Mouse (Mus musculus) midbrain, embryonic 15.5 days (tissue): ENCODE data around the gene Trmt13. TPM values are rescaled to one million over a fixed set of nuclear protein-coding genes. Genes with fewer than 3 reads are reported as not detected.
"Not testable (repeated sequence)": the region's sequence is repeated elsewhere in the genome, so short reads cannot be mapped to it uniquely, and the experiment has no call there.

Experiments
- ATAC-seq: fragments of 200-750 bp; cut with Nextera tagmentation; replicated peaks from 2 replicates; pipeline ENCODE4 v1.8.0; 2017; ENCODE audit warnings: moderate TSS enrichment
- H3K27ac ChIP-seq: fragments of 300-500 bp; sonication (generic); 2 replicates; pipeline ENCODE4 v1.5.1; 2015; ENCODE audit warnings: mild to moderate bottlenecking, inconsistent platforms
- H3K27me3 ChIP-seq: fragments of 300-500 bp; sonication (generic); replicated peaks from 2 replicates; pipeline ENCODE4 v1.6.1; 2015; ENCODE audit warnings: inconsistent platforms
- H3K36me3 ChIP-seq: fragments of 300-500 bp; sonication (generic); replicated peaks from 2 replicates; pipeline ENCODE4 v1.6.1; 2015; ENCODE audit warnings: inconsistent platforms
- H3K4me1 ChIP-seq: fragments of 300-500 bp; sonication (generic); 2 replicates; pipeline ENCODE4 v1.6.1; 2015; ENCODE audit warnings: inconsistent platforms
- H3K4me2 ChIP-seq: fragments of 300-500 bp; sonication (generic); 2 replicates; pipeline ENCODE4 v1.6.1; 2015; ENCODE audit warnings: inconsistent platforms, mild to moderate bottlenecking, moderate library complexity
- H3K4me3 ChIP-seq: fragments of 300-500 bp; sonication (generic); 2 replicates; pipeline ENCODE4 v1.5.1; 2015; ENCODE audit warnings: mild to moderate bottlenecking, inconsistent platforms
- H3K9ac ChIP-seq: fragments of 300-500 bp; sonication (generic); 2 replicates; pipeline ENCODE4 v1.6.1; 2015; ENCODE audit warnings: mild to moderate bottlenecking, inconsistent platforms
- H3K9me3 ChIP-seq: fragments of 300-500 bp; sonication (generic); 2 replicates; pipeline ENCODE4 v1.6.1; 2016; ENCODE audit warnings: inconsistent platforms
- WGBS: fragments of 180-500 bp; shearing (Covaris S2); methylation state at CpG from one replicate; pipeline ENCODE4 v1.1.7; 2015; ENCODE audit warnings: mixed read lengths; 5-methylcytosine and 5-hydroxymethylcytosine counted together
- polyA plus RNA-seq: library from polyadenylated mRNA; unstranded; fragments of >200 nt; fragmentation: Nextera tagmentation; extraction: Ambion mirVana; gene quantifications from 2 replicates; pipeline ENCODE4 v1.2.1, GENCODE M21; 2015

The Trmt13 gene
- polyA plus RNA-seq: 23.9 and 31.3 TPM in 2 replicates

DNA sequence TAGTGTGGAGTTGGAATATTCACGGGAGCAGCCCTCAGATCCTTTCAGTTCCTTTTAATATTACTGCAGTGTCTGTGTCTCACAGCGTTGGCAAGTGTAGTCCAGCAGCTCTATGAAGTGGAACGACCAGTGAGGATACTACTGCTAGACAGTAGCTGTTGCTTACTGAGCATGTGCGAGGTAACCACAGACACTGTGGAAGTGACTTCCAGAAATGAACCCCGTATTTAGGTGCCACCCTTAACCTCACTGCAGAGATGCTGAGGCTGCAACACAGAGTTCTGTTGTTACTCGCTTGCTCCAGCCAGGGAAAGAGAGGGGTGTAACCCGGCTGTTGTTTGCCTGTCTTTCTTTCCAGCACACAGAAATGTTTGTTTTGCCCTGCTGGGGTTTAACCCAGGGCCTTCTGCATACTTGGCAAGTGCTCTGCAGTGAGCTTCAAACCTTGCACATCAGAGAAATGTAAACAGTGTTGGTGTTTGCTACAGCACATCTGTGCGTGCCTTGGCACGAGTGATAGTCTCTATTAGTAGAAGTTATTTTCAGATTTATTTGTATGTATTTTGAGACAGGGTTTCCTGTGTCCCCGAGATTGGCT is at the start of gene Trmt13:
Gene Trmt13, minus strand, starts transcription at position 293 of the 598 bp plus-strand sequence.
- H3K36me3 ChIP-seq: peaks cover 9% of the 10 kb centered on the region; the same call in 1 of the 2 replicates
- H3K27ac ChIP-seq: no peak within 1 kb of the TSS
- no peak within 1 kb of the TSS for H3K9ac ChIP-seq
- H3K9me3 ChIP-seq: no peaks in the 10 kb centered on the region
- WGBS: 83% methylated on average over 10 of the region's 10 CpGs
- H3K27me3 ChIP-seq: no peaks in the 10 kb centered on the region
- no peak for ATAC-seq
- no peak within 1 kb of the TSS for H3K4me2 ChIP-seq
- H3K4me1 ChIP-seq: no peaks in the 10 kb centered on the region
- no peak within 1 kb of the TSS for H3K4me3 ChIP-seq

- peak; percentile 99 for ATAC-seq
- Histone ChIP-seq H3K27me3 (no peaks in the 10 kb centered on the region), H3K36me3 (no peaks in the 10 kb centered on the region), H3K9ac (peak within 1 kb of the TSS; percentile 73), H3K4me2 (peak within 1 kb of the TSS; percentile 68), H3K4me3 (peak within 1 kb of the TSS; percentile 58), H3K4me1 (peaks cover 30% of the 10 kb centered on the region), H3K27ac (peak within 1 kb of the TSS; percentile 93), H3K9me3 (no peaks in the 10 kb centered on the region)
- WGBS: under 1% methylated on average over 39 of the region's 39 CpGs
Measured at GRCm38 (mm10) chr3:116662463-116662863, 48.1 kb upstream of the Trmt13 start, which contains the start of gene Mfsd14a. TSS of gene Mfsd14a (minus strand) at chr3:116662677.

GRCm38 (mm10) chr3:116661870-116662414 is 47.6 kb upstream of the Trmt13 start:
- Histone ChIP-seq H3K27me3 (no peaks in the 10 kb centered on the region), H3K27ac (peak overlapping the region; percentile 93), H3K4me3 (peak overlapping the region; percentile 58), H3K9me3 (no peaks in the 10 kb centered on the region), H3K36me3 (no peaks in the 10 kb centered on the region), H3K4me2 (peak overlapping the region; percentile 68), H3K9ac (peak overlapping the region; percentile 73), H3K4me1 (peaks cover 30% of the 10 kb centered on the region)
- WGBS: under 1% methylated on average over 61 of the region's 68 CpGs
- peak; percentile 91 for ATAC-seq

GRCm38 (mm10) chr3:116661288-116661869 is 47.0 kb upstream of the Trmt13 start:
- no peak; the same call in 1 of the 2 replicates for ATAC-seq
- Histone ChIP-seq H3K27me3 (no peaks in the 10 kb centered on the region), H3K4me2 (peak overlapping the region; percentile 68), H3K4me1 (peaks cover 34% of the 10 kb centered on the region), H3K36me3 (no peaks in the 10 kb centered on the region), H3K9ac (peak overlapping the region; percentile 73), H3K4me3 (peak overlapping the region; percentile 58), H3K9me3 (no peaks in the 10 kb centered on the region), H3K27ac (peak overlapping the region; percentile 93)
- WGBS: 6% methylated on average over 16 of the region's 16 CpGs

GRCm38 (mm10) chr3:116659856-116660430 is 45.6 kb upstream of the Trmt13 start:
- peaks cover 34% of the 10 kb centered on the region for H3K4me1 ChIP-seq
- H3K9me3 ChIP-seq: no peaks in the 10 kb centered on the region
- no peak overlapping the region for H3K4me3 ChIP-seq
- H3K9ac ChIP-seq: no peak overlapping the region
- ATAC-seq: no peak
- H3K36me3 ChIP-seq: no peaks in the 10 kb centered on the region
- no peak overlapping the region for H3K4me2 ChIP-seq
- H3K27me3 ChIP-seq: no peaks in the 10 kb centered on the region
- 82% methylated on average over 13 of the region's 13 CpGs for WGBS
- no peak overlapping the region for H3K27ac ChIP-seq

DNA sequence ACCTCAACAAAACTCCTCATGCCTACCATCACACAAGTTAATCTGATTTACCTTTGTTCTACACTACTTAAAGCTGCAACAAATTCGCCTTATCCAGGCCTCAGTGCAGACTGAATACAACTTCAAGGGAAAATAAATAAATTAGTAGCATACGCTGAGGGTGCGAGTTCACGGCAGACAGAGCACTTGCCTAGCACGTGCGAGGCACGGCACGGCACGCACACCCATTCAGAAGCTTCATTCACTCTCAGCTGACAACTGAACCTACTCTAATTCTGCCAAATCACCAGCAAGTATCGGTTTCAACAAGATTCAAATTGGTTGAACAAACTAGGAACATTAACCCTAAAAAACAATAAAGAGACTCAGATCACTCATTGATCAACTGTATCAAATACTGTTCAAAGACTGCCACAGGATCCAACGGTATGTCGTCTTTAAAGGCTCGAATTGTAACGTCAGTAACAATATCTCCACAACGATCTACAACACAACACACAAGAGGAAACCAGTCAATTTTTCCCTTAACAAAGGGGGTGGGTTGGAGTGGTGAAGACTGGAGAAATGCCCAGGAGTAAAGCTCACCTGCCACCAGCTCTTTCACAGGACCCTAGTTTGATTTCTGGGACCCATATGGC is 44.7 kb upstream of the Trmt13 start:
- H3K27me3 ChIP-seq: no peaks in the 10 kb centered on the region
- ATAC-seq: no peak
- H3K9me3 ChIP-seq: no peaks in the 10 kb centered on the region
- H3K4me1 ChIP-seq: peaks cover 34% of the 10 kb centered on the region
- H3K27ac ChIP-seq: no peak overlapping the region
- H3K4me2 ChIP-seq: no peak overlapping the region
- H3K4me3 ChIP-seq: no peak overlapping the region
- 60% methylated on average over 15 of the region's 15 CpGs for WGBS
- H3K9ac ChIP-seq: no peak overlapping the region
- H3K36me3 ChIP-seq: no peaks in the 10 kb centered on the region

DNA sequence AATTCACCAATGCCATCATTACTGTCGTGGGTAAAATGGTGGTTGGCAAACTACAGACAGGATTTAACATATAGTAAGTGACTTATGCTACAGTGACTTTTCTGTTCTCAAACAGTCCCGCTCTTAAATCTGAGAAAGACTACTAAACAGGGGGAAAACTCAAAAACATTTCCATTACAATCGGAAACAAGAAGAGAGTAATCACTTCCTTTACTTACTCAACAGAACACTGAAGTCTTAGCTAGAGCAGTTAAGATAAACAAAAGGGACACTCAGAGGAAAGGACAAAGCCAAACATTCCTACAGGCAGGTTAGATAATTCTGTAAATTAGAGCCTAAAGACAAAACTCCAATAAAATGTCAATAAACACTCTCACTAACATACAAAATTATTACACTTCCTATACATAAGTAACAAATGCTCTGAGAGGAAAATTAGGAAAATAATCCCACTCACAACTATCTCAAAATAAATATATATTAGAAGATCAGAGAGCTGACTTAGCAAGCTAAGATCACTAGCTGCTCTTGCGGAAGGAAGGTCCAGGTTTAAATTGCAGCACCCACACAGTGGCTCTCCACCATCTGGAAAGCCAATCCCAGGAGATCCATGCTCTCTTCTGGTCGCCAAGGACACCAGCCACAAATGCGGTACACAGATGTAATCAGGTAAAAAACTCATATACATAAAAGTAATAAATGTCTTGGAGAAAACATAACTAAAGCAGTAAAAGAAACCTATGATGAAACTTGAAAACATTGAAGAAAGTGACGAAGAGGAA is 42.0 kb upstream of the Trmt13 start:
- Histone ChIP-seq H3K36me3 (no peaks in the 10 kb centered on the region), H3K4me3 (no peak overlapping the region), H3K27ac (no peak overlapping the region), H3K27me3 (no peaks in the 10 kb centered on the region), H3K9ac (no peak overlapping the region), H3K4me2 (no peak overlapping the region), H3K4me1 (peaks cover 46% of the 10 kb centered on the region), H3K9me3 (no peaks in the 10 kb centered on the region)
- no peak for ATAC-seq
- 80% methylated on average over 7 of the region's 7 CpGs for WGBS

- not testable (repeated sequence) for H3K4me2 ChIP-seq, H3K9ac ChIP-seq, H3K27ac ChIP-seq, ATAC-seq, H3K36me3 ChIP-seq, H3K27me3 ChIP-seq, H3K4me3 ChIP-seq, H3K9me3 ChIP-seq
- WGBS: 96% methylated on average over 11 of the region's 11 CpGs
- H3K4me1 ChIP-seq: peaks cover 23% of the 10 kb centered on the region
Measured at GRCm38 (mm10) chr3:116654051-116654450, 39.7 kb upstream of the Trmt13 start.

DNA sequence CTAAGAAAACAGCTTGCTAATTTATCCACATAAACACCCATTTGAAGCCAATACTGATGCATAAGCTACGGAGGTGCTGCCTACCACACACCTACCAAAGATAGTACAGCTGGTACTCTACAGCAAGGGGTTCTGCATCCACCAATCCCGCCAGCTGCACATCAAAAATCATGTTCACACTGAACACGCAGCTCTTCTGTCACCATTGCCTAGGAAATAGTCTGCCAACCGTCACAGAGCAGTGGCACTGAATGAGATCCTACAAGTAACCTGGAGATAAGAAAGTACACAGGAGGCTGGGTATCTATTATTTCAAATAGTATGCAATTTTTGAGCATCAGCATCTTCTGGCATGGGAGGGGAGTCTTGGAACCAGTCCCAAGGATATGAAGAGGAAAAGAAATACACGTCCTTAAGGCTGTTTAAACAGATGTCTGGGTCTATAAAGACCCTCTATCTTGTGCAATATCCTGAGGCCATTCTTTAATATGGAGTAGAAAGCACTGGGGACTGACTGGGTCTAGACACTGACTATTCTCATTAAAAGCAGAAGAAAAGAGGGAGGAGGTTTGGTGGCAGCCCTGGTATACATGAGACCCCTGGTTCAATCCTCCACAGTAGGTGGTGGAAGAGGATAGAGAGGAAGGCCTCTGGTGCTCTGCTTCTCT is 39.0 kb upstream of the Trmt13 start:
- Histone ChIP-seq H3K27me3 (no peaks in the 10 kb centered on the region), H3K27ac (no peak overlapping the region), H3K4me2 (no peak overlapping the region), H3K9ac (no peak overlapping the region), H3K36me3 (peaks cover 5% of the 10 kb centered on the region; the same call in 1 of the 2 replicates), H3K4me1 (peaks cover 19% of the 10 kb centered on the region), H3K4me3 (no peak overlapping the region), H3K9me3 (no peaks in the 10 kb centered on the region)
- 66% methylated on average over 5 of the region's 5 CpGs for WGBS
- ATAC-seq: no peak

GRCm38 (mm10) chr3:116652033-116652446 is 37.7 kb upstream of the Trmt13 start:
- H3K27ac ChIP-seq: no peak overlapping the region
- peaks cover 19% of the 10 kb centered on the region for H3K4me1 ChIP-seq
- peaks cover 5% of the 10 kb centered on the region; the same call in 1 of the 2 replicates for H3K36me3 ChIP-seq
- H3K4me3 ChIP-seq: no peak overlapping the region
- H3K9me3 ChIP-seq: no peaks in the 10 kb centered on the region
- ATAC-seq: peak; percentile 51; the same call in 1 of the 2 replicates
- no peak overlapping the region for H3K9ac ChIP-seq
- H3K4me2 ChIP-seq: no peak overlapping the region
- 57% methylated on average over 3 of the region's 3 CpGs for WGBS
- no peaks in the 10 kb centered on the region for H3K27me3 ChIP-seq

- Histone ChIP-seq H3K4me1 (peaks cover 15% of the 10 kb centered on the region), H3K36me3 (peaks cover 5% of the 10 kb centered on the region; the same call in 1 of the 2 replicates), H3K27me3 (no peaks in the 10 kb centered on the region), H3K4me3 (no peak overlapping the region), H3K4me2 (no peak overlapping the region), H3K27ac (no peak overlapping the region), H3K9ac (no peak overlapping the region), H3K9me3 (no peaks in the 10 kb centered on the region)
- WGBS: 98% methylated on average over 9 of the region's 9 CpGs
- ATAC-seq: no peak
Measured at GRCm38 (mm10) chr3:116650698-116651097, 36.3 kb upstream of the Trmt13 start.
